17 mouse cellular contexts compared by ENCODE assay signal in genomic region chr9:94838479-94839031, GRCm38 (mm10).
DNase-seq lines count a peak whose midpoint lies in the region; ATAC-seq lines count a peak whose summit lies in the region.
"Had no signal": no experiment of that assay in that cellular context is flagged by ENCODE, and none has a peak within 500 bp of the region (broad histone marks: within the 10 kb centered on the region; RNA-seq: fewer than 3 reads in every experiment).

No protein-coding gene starts in this region.

- H3K36me3 ChIP-seq in neural tube, embryonic 12.5 days = no peaks in the 10 kb centered on the region
- no peaks in the 10 kb centered on the region for H3K36me3 ChIP-seq in neural tube, embryonic 15.5 days
- H3K36me3 ChIP-seq in midbrain, embryonic 13.5 days = no peaks in the 10 kb centered on the region
- H3K36me3 ChIP-seq: heart, embryonic 13.5 days; limb, embryonic 15.5 days had no signal

- intact Hi-C loops in heart, postnatal 14 days (cut with DNase I) = no loop called here

- WGBS in neural tube, embryonic 12.5 days = 50% methylated on average over 8 of the region's 8 CpGs
- 40% methylated on average over 8 of the region's 8 CpGs for WGBS in neural tube, embryonic 15.5 days
- WGBS in midbrain, embryonic 13.5 days = 47% methylated on average over 8 of the region's 8 CpGs

- no peaks in the 10 kb centered on the region for H3K9me3 ChIP-seq in neural tube, embryonic 12.5 days
- no peaks in the 10 kb centered on the region for H3K9me3 ChIP-seq in neural tube, embryonic 15.5 days (replicated peaks)
- no peaks in the 10 kb centered on the region for H3K9me3 ChIP-seq in midbrain, embryonic 13.5 days
- H3K9me3 ChIP-seq: heart, embryonic 13.5 days; limb, embryonic 15.5 days had no signal

- H3K9ac ChIP-seq in neural tube, embryonic 12.5 days = no peak overlapping the region
- no peak overlapping the region for H3K9ac ChIP-seq in neural tube, embryonic 15.5 days (replicated peaks)
- no peak overlapping the region; the same call in 1 of the 2 replicates for H3K9ac ChIP-seq in midbrain, embryonic 13.5 days (replicated peaks)
- H3K9ac ChIP-seq: heart, embryonic 13.5 days; limb, embryonic 15.5 days had no signal

- DNase-seq in frontal cortex, postnatal 14 days (ENCODE audit: low spot score in 2 of 2) = no peak
- peak; percentile 75 for DNase-seq in retina, postnatal 1 day
- DNase-seq in heart, postnatal 14 days = no peak
- DNase-seq in layer of hippocampus, postnatal 10 days (ENCODE audit: low spot score in 2 of 2) = no peak
- DNase-seq: adrenal gland, adult 8-10 months; cerebellum, adult 18-20 months; kidney, adult 11 months; kidney, postnatal 10 days; lung, postnatal 10 days; right cerebral cortex, adult 18-20 months had no signal

- no peak overlapping the region for H3K4me3 ChIP-seq in neural tube, embryonic 12.5 days
- no peak overlapping the region for H3K4me3 ChIP-seq in neural tube, embryonic 15.5 days (replicated peaks)
- H3K4me3 ChIP-seq in midbrain, embryonic 13.5 days (replicated peaks) = no peak overlapping the region
- H3K4me3 ChIP-seq: erythroblast, embryonic 14.5 days; heart, embryonic 13.5 days; limb, embryonic 15.5 days had no signal

- no peaks in the 10 kb centered on the region for H3K27me3 ChIP-seq in neural tube, embryonic 12.5 days (replicated peaks)
- H3K27me3 ChIP-seq in neural tube, embryonic 15.5 days (replicated peaks) = no peaks in the 10 kb centered on the region
- no peaks in the 10 kb centered on the region for H3K27me3 ChIP-seq in midbrain, embryonic 13.5 days
- H3K27me3 ChIP-seq: heart, embryonic 13.5 days; limb, embryonic 15.5 days had no signal

- H3K27ac ChIP-seq in neural tube, embryonic 12.5 days = no peak overlapping the region
- H3K27ac ChIP-seq in neural tube, embryonic 15.5 days (replicated peaks) = no peak overlapping the region
- peak overlapping the region; percentile 53 for H3K27ac ChIP-seq in midbrain, embryonic 13.5 days
- H3K27ac ChIP-seq: heart, embryonic 13.5 days; limb, embryonic 15.5 days had no signal

- ATAC-seq in frontal cortex, adult (ENCODE audit: low TSS enrichment) = 0 out of 2 replicates have a peak, but pooled peaks have one; percentile 32
- ATAC-seq in neural tube, embryonic 12.5 days (ENCODE audit: low FRiP score, low read depth) = peak; percentile 56
- no peak for ATAC-seq in neural tube, embryonic 15.5 days (ENCODE audit: low FRiP score)
- peak; percentile 56; the same call in 1 of the 2 replicates for ATAC-seq in midbrain, embryonic 13.5 days

- no peak overlapping the region for H3K4me2 ChIP-seq in neural tube, embryonic 12.5 days (replicated peaks)
- no peak overlapping the region for H3K4me2 ChIP-seq in neural tube, embryonic 15.5 days
- H3K4me2 ChIP-seq in midbrain, embryonic 13.5 days (replicated peaks) = 0 out of 2 replicates have a peak overlapping the region, but pooled peaks have one; percentile 10
- H3K4me2 ChIP-seq: heart, embryonic 13.5 days; limb, embryonic 15.5 days had no signal

- no peaks in the 10 kb centered on the region for H3K4me1 ChIP-seq in neural tube, embryonic 12.5 days
- peaks cover 10% of the 10 kb centered on the region for H3K4me1 ChIP-seq in neural tube, embryonic 15.5 days
- H3K4me1 ChIP-seq in midbrain, embryonic 13.5 days (replicated peaks) = peaks cover 20% of the 10 kb centered on the region
- H3K4me1 ChIP-seq: heart, embryonic 13.5 days had no signal
